Mouse (Mus musculus) retina, embryonic 14.5 days (tissue): ENCODE results near the gene Gramd2.

Experiments
- DNase-seq: peaks from one replicate; pipeline ENCODE4 v3.0.0-alpha.2; 2015; ENCODE audit warnings: low spot score

Gramd2 gene

DNA sequence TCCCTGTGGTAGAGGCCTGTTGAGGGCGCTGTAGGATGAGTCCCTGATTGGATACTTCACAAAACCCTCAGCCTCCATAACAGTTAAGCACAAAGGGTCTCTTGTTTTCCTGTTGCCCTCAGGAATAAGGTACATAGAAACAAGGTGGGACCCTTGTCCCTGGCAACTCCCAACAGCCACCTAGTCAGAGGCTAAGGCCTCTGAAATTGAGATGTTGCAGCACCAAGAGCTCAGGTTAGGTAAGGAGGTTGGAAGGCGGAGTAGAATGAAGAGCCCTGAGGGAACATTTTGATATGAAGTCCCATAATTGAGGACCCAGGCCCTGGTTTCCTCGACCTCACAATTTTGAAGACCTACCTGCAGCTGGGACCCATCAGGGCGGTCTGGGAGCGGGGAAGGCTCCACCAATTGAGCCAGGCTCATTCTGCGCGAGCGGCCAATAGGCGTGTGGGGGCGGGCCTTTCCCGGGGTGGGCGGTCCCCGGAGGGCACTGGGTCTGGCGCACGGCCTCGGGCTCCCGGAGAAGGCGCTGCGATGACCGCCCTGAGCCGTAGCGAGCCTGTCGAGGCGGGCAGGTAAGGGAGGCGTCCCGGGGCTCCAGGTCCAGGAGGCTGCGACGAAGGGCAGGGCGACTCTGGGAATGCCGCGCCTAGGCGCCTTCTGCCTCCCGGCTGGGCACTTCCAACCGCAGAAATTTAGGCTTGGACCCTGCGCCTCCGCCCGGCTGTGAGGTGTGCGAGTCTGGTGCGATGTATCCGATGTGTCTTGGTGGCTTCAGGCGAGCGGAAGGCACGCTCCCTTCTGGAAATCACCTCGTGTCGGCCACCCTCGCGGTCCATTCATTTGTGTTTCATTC lies at the start of gene Gramd2:
TSS of gene Gramd2 (plus strand) at position 467 of the 856 bp plus-strand sequence.
- DNase-seq, result peak; percentile 85

DNA sequence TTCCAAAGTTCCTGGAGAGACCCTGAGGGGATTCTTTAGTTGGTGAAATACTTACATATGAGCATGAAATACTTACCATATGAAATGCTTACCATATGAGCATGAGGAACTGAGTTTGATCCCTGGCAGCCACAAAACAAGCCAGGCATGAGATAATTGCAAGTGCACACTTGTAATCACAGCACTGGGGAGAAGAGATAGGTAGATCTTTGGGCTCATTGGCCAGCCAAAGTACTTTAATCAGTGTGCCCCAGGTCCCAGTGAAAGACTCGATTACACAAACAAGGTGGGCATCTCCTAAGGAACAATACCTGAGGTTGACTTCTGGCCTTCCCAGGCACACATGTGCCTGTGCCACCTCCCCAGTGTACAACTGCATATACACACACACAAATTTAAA lies 41.6 kb upstream of the Gramd2 start:
- no peak for DNase-seq

DNA sequence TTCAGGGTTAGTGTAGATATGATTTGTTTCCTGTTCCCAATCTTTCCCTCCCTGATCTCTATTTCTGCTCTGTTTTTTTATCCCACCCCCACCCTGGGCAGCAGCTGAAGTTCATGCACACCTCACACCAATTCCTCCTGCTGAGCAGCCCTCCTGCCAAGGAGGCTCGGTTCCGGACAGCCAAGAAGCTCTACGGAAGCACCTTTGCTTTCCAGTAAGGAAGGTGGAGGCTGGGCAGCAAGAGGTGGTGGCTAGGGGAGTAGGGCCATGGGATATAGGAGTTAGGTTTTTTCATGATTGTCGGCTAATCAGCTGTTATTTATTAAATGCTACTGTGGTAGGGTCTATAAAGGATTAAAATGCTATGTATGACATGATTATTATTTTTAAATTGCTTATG lies 40.0 kb upstream of the Gramd2 start:
- DNase-seq, result no peak

DNA sequence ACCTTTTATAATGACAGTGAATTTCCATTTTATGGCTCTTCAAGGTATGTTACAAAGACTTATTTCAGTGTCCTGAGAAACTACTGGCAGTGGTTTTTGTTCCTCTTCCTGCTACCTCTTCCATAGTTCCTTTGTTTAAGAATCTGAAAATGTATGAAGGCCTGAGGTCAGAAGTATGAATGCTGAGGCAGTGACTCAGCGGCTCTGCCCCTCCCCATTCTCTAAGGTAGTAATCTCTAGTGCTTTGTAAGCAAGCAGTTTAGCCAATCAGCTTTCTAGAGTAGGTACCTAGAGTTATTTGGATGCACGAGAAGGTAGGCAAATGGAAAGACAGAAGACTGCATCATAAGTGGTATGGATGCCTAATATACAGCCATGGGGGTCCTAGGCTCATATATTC lies 38.6 kb upstream of the Gramd2 start:
- no peak for DNase-seq

DNA sequence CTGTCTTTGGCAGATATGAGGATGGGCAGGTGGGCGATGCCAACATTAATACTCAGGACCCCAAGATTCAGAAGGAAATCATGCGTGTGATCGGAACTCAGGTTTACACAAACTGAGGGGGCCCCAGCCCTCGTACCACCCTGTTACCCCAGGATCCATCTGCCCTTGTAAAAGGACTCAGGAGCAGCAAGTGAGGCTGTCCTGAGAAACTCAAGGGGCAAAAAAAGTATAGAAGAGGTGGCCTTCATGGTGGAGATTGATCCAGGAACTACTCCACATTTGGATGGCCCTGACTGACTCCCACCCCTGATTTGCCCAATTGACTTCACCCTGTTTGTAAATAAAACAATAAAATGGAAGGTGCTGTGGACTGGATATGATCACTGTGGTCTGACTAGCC lies 30.0 kb upstream of the Gramd2 start:
- no peak for DNase-seq

DNA sequence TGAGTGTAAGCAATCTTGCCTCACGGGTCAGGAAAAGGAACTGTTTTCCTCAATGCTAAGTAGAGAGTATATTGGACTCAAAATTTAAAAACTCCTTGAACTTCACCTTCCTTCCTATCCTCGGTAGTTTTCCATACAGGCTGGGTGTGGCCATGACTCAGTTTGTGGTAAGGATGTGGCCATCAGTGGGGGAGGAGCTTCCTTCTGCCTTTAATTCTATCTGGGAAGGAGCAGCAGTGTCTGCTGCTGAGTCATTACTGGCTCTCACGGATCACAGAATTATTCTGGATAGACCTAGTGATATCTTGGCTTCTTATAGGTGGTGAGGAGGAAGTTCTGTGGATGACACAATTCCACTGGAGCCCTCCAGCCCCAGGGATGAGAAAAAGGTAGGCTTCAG lies 26.6 kb upstream of the Gramd2 start:
- DNase-seq, result no peak

DNA sequence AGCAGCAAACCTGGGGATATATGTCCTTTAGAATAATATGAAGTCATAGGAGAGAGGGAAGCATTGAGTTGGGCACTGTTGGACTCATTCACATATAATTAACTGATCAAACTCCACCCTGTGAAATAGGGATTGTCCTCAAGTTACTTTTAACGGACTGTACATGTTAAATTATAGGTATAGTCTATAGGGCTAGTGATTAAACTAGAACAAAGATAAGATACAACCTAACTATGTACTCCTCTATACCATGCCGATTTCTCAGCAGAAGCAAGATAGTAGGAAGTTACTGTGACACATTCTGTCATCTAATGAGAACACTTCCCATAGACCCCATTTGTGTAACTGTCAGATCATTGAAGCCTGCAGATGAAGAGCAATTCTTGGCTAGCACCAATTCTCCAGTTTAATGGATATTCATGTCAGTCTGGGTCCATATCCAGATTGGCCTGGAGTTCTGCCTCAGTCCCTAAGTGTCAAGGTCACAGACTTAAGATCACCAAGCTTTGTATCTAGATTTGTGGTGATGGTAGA lies 25.4 kb upstream of the Gramd2 start:
- no peak for DNase-seq

DNA sequence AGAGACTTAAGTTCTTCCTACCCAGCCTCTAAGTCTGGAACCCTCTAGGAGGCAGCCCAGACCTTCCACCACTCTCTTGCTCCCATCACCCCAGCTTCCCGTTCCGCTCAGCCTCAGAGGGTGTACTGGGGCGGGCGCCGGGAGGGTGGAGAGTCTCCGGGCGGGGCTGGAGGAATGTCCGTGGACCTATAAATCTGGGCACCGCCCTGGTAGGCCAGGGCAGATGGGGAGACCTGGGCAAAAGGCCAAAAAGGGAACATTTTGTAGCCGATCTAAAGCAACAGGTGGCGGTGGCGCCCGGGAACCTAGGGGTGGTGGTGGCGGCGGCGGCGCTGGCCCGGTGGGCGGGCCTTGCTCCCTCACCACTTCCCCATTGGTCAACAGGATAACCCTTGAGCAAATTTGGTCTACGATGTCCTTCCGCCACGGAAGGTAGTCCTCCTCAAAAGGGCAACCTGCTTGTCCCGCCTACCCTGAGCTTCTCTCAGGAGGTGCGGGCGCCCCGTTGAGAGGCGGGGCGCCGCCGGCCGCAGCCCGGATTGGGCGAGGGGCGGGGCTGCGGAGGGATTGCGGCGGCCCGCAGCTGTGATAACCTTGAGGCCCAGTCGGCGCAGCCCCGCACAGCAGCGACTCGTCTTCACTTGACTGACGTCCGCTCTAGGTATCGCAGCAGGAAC lies 23.8 kb upstream of the Gramd2 start, which contains the start of gene Pkm:
TSS of gene Pkm (plus strand) at position 411 of the 677 bp plus-strand sequence.
- DNase-seq, result peak; percentile 97

DNA sequence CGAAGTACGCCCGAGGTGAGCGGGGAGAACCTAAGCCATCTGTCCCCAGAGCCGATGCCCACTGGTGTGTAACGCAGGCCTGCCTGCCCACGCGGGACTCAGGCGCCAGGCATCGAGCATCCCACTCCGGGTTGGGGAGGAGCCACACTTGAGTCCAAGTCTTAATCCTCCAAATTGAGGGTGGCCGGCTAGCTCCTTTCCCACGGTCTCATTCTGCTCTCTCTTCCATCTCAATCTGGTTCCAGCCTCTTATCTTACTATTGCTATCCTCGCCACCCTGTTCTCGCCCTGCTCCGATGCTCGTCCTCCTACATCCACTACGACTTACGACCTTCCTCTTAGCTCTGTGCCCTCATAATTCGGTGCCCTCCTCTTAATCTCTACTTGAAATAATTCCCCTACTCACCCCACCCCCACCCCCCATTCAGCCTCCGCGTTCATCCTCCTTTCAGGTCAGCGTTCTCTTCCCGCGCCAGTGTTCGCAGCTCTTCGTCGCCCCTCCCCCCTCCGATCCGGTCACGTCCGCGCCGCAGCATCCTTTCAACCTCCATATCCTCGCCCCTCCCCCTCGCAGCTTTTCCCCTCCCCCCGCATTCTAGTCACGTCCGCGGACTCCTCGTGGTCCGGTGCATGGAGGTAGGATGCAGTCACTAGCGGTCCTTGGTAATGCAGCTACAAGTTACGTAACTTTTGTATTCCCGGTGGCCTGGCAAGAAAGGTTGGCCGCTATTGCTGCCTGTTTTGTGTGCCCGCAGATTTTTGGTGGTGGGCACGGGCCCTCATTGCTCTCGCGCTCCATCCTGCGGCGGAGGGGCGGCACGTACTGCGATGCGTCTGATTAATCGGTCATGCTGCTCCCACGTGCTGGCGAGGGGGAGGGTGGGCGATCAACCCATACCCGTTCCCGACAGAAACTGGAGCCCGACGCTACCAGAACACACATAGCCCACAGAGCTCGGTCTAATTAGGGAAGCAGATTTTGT lies 23.0 kb upstream of the Gramd2 start:
- peak; percentile 89 for DNase-seq

DNA sequence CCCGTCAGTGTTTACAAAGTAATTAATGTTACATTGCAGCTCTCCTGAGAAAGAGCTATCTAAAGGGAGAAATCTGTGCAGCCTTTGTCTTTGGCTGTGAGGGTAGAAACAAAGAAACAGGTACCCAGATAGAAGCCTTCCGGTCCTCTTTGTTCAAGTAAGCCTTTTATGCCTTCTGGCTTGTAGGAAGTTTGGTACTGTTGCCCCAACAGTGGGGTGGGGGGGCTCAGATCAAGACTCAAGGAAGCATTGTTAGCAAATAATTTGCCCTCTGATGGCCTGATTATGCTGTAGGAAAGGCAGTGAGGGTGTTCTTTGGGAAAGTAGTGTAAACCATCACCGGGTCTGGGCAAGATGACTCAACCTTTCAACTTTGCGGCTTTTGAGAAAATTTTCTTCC lies 21.8 kb upstream of the Gramd2 start:
- DNase-seq, result peak; percentile 26

DNA sequence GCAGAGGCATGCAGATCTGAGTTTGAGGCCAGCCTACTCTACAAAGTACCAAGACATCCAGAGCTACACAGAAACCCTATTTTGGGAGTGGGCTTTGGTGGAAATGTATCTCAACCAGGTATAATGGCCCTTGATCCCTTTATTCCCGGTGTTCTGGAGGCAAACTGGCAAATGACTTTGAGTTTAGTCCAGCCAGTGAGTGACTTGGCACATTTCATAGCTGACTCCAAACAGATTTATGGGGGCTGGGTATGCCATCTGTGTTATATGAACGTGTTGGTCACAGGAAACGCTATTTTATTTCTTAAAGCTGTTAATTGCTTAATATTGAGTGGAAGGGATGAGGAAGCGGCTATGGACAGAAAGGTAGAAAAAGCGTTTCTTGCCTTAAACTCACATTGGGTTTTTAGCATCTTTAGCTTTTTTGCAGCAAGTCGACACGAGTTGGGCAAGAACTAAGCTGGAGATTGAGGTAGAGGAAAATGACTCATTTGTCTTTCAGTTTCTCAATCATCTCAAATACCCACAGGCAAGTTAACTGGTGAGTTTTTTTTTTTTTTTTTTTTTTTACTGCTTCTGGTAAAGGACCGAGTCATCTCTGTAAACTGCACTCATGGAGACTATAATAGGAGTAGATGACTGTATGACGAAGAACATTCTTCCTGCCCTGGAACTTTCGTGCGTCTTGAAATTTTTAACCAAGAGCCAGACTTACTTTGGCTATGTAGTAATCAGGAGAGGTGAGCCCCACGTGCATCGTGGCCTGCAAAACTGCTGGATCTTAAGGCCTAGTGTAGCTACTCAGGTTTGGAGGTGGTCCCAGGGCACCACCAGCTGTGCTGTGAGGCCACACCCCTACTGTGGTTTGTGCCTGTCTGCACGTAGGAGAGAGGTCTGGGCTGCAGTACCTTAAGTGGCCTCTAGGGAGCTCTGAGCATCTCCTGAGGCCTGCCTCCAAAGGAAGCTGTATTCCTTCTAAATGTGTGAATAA lies 20.6 kb upstream of the Gramd2 start:
- peak; percentile 96 for DNase-seq

DNA sequence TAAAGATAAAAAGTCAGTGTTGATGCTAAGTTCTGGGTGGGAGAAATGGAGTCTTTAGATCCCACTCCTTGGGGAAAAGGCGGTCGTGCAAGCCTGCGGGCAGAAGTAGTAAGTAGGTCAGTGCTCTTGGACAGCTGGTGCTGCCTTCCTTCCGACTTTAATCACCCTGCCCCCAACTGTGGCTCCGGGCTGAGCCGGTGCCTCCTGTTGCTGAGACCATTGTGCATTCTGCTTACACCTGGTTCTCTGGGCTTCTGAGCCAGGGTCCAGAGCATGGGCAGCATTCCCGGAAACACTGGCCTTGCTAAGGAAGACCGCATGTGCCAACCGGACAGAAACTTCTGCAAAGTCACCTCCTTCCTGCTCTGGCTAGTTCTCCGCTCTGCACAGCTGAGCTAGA lies 19.5 kb upstream of the Gramd2 start:
- peak; percentile 77 for DNase-seq

DNA sequence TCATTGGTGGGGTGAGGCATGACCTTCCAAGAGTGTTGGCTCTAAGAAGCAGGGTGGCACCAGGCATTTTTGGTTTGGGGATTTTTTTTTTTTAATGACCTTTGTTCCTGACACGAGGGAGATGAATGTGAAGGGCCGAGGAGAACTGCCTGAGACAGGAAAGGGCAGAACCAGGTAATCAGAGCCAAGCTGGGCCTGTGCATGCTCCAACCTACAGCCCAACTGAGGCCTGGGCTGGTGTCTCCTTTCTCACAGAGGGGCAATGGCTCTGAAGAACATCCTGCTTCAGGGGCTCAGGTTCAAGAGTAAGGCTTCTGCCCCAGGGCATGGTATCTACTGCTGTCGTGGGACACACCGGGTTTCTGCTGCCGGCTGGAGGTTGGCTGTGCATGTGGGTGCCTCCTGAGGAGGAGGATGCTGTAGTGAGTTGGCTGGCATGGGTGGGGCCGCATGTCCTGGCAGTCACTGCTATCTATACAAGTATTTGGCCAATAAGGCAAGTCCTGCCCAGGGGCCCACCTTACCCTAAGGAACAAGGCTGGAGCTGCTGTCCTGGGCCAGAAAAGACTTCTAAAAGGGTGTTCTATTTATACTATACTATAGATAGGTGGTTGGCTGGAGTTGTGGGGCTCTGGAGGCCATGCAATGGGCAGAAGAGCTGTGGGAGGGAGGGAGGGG lies 18.5 kb upstream of the Gramd2 start:
- no peak for DNase-seq

DNA sequence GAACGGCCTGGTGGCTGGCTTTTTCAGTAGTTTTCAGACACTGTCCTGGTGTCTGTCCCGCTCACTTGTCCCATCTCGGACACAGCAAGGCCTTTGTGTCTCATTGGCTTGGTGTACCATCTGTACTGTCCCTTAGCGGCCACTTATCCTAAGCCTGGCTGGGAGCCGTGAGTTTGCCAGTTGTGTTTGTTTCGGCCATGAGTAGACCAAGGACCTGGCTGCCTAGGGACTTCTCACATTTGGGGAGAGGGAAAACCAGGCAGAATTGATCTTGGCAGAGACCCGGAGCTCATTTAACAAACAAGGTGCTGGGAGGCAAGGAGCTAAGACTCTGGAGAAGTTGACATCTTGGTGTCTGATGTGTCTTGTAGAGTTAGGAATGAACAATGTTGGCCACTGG lies 16.7 kb upstream of the Gramd2 start:
- no peak for DNase-seq

DNA sequence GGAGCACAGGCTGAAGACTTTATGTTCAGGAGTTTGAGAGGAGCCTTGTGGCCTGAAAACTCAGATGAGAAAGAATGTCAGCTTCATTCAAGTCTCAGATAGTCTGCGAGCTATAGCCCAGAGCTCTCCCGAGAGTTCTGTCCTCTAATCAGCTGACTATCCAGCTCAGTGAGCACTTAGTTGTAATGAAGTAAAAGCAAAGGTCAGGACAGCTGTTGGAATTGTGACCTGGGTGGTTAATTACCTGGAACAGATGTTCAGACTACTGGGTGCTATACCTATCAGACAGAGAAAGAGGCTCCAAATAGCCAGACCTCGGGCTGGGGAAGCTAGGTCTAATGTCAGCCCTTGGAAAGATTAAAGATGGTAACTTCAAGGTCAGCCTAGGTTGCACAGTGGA lies 16.0 kb upstream of the Gramd2 start:
- peak; percentile 20 for DNase-seq

DNA sequence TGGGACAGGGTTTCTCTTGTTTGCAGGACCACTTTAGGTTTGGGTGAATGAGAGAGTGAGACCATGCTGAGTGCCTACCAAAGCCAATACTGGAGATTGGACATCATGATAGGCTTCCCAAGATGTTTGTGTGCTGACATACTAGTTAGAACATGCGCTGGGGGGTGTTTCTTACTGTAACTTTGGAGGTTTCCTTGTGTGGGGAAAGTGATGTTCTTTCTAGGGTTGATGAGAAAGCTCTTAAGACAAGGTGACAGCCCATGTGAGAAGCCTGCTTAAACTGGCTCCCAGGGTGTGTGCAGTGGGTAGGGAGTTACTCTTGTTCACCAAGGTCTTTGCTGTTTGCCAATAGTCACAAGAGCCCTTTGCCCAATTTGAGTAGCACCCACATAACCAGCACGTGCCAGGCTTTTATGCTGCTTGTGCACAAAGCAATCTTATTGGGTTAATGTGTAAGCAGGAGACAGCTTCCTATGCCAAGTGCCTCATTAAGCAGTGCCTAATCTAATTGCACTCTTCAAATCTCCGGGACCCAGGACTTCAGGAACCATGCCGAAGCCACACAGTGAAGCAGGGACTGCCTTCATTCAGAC lies 15.2 kb upstream of the Gramd2 start:
- no peak for DNase-seq

DNA sequence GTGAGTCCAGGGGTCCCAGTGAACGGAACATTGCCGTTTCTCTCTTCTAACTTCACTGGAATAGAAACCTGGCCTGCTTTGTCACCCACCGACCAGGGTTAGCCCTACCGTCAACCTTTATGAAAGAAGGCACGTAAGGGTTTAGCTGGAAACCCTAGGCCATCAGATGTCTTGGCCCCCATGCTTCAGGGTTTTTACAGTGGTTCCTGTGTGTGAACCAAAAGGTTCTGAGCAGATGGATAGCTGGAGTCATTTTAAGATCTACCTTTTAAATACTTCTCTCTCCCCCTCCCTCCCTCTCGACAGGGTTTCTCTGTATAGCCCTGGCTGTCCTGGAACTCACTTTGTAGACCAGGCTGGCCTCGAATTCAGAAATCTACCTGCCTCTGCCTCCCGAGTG lies 13.9 kb upstream of the Gramd2 start:
- DNase-seq, result no peak

DNA sequence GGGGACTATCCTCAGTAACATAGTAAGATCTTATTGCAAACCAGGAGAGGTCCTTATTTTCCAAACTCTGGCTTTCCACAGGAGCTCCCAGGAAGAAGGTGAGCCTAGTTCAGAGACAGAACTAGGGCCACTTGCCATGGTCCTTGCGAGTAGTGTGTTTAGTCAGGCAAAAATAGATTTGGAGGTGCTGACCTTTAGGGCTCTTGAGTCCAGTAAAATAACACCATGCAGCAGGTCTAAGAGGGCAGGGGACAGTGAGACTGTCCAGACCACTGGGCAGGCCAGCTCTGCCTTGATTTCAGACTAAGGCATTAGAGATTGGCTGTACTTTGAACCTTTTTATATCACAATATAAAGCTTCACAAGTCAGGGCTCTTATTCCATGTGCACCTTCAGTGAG lies 13.1 kb upstream of the Gramd2 start:
- DNase-seq, result no peak

DNA sequence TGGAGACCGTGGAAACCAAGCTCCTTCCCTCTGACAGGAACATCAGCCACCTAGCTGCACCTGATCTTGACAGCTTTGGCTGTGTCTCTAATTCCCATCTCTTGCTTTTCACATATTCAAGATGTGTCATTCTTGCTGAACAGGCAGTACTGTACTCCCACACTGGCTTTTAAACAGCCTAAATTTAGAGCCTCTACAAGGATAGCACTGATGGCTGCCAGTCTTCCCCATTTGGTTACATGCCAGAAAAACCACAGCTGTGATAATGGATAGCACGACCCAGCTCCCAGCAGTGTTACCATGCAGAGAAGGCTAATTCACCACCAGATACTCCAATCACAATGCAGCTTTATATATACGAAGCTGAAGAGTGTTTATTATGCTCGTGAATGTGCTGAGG lies 12.7 kb upstream of the Gramd2 start:
- DNase-seq, result no peak

DNA sequence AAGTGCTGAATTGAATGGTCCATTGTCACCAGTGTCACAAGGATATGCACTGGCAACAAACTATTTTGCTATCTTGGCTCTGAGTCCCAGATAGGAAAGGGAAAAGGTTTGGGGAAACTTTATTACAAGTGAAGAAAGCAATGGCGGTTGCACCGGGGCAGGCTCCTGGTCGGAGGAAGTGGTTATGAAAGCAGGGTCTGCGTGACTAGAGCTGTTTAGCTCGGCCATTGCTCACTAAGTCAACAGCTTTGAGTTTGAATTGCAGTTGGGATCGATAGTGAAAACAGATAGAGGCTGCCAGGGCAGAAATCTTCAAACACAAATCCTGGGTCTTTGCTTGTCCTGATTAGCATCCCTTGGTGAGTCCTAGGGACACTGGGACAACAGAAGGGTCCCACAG lies 12.0 kb upstream of the Gramd2 start:
- DNase-seq, result no peak
